Mouse (Mus musculus): ENCODE data around the gene Pla2g4a.

DNA sequence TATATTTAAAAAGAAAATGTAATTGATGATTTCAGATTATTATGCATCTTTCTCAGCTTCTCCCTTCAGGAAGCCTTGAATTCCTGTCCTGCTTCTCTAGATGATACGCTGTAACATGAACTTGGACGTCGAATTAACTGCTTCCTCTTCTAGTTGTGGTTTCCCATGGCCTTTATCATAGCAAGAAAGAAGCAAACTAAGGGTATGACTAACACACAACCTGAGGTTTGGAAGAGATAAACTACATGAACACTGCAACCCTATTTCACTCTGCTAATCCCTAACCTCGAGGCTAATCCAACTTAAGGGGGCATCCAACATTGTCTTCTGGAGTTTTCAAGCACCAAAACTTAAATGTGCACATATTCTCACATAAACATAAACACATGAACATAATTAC, 23.3 kb downstream of the Pla2g4a start:
- no peak for TF ChIP-seq TAL1 (IDR thresholded peaks at IDR 0.05; ENCODE audit: low read length)
- no peak for TF ChIP-seq GATA1 (IDR thresholded peaks at IDR 0.05; ENCODE audit: low read length)
